Mouse (Mus musculus): ENCODE results near the gene Nop53. TPM values are rescaled to one million over a fixed set of nuclear protein-coding genes. Genes with fewer than 3 reads are reported as not detected.

The Nop53 gene
- total RNA-seq, 2 experiments from 2014 or later: 135 to 141 TPM

- DNase-seq: no peak
Measured at GRCm38 (mm10) chr7:15960691-15961090, 14.8 kb upstream of the Nop53 start.

- DNase-seq: no peak
Measured at GRCm38 (mm10) chr7:15956143-15956542, 10.3 kb upstream of the Nop53 start.

GRCm38 (mm10) chr7:15955509-15955908, 9.6 kb upstream of the Nop53 start:
- DNase-seq: no peak

- DNase-seq: no peak
Measured at GRCm38 (mm10) chr7:15954978-15955443, 9.1 kb upstream of the Nop53 start.

- DNase-seq: no peak
Measured at GRCm38 (mm10) chr7:15954436-15954835, 8.6 kb upstream of the Nop53 start.

- no peak for DNase-seq
Measured at GRCm38 (mm10) chr7:15953307-15954074, 7.6 kb upstream of the Nop53 start.

- no peak for DNase-seq
Measured at GRCm38 (mm10) chr7:15952416-15952815, 6.5 kb upstream of the Nop53 start.

GRCm38 (mm10) chr7:15950008-15950407, 4.1 kb upstream of the Nop53 start:
- no peak for DNase-seq

- no peak for DNase-seq
Measured at GRCm38 (mm10) chr7:15949216-15949790, 3.4 kb upstream of the Nop53 start.

GRCm38 (mm10) chr7:15948381-15948941, 2.6 kb upstream of the Nop53 start:
- DNase-seq: peak; percentile 90

GRCm38 (mm10) chr7:15947653-15948260, 1.9 kb upstream of the Nop53 start:
- no peak for DNase-seq

- DNase-seq: no peak
Measured at GRCm38 (mm10) chr7:15945211-15945610, 663 bp downstream of the Nop53 start.

GRCm38 (mm10) chr7:15944311-15944710, 1.6 kb downstream of the Nop53 start:
- no peak for DNase-seq

GRCm38 (mm10) chr7:15938621-15939020, 7.3 kb downstream of the Nop53 start:
- no peak for DNase-seq

- no peak for DNase-seq
Measured at GRCm38 (mm10) chr7:15937491-15937890, 8.4 kb downstream of the Nop53 start.

GRCm38 (mm10) chr7:15933437-15934359, 12.2 kb downstream of the Nop53 start:
- DNase-seq: peak; percentile 28

- DNase-seq: no peak
Measured at GRCm38 (mm10) chr7:15931635-15932034, 14.2 kb downstream of the Nop53 start.

- DNase-seq: no peak
Measured at GRCm38 (mm10) chr7:15930543-15930942, 15.3 kb downstream of the Nop53 start.

- peak; percentile 66 for DNase-seq
Measured at GRCm38 (mm10) chr7:15929910-15930309, 16.0 kb downstream of the Nop53 start.

- peak; percentile 85 for DNase-seq
Measured at GRCm38 (mm10) chr7:15922220-15922773, 23.6 kb downstream of the Nop53 start, which contains the start of gene Selenow. Gene Selenow, minus strand, starts transcription at chr7:15922402.

- DNase-seq: peak; percentile 31
Measured at GRCm38 (mm10) chr7:15921796-15922195, 24.1 kb downstream of the Nop53 start.
